Mouse (Mus musculus) brain, adult 2 months (tissue): ENCODE results near the gene Birc5.

ENCODE experiments used
- DNase-seq: peaks from one replicate; pipeline ENCODE4 v3.0.0; 2011; ENCODE audit warnings: low read depth, low spot score

Gene Birc5

DNA sequence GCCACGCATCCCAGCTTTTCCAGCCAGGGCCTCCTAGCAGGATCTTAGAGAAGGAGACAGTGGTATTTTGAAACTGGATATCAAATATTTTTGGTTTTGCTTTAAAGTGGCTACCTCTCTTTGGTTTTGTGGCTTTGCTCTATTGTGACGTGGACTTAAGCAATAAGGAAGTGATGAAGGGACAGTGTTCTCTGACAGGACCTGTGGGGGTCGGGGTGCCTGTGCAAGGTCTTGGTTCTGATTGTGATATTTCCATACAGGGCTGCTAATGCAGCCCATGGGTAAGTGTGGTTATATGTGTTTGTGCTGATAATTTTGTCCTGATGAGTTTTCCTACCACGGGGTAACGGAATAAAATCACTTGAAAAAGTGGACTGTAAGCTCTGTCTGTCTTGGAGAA, 6.3 kb downstream of the Birc5 start:
- no peak for DNase-seq

DNA sequence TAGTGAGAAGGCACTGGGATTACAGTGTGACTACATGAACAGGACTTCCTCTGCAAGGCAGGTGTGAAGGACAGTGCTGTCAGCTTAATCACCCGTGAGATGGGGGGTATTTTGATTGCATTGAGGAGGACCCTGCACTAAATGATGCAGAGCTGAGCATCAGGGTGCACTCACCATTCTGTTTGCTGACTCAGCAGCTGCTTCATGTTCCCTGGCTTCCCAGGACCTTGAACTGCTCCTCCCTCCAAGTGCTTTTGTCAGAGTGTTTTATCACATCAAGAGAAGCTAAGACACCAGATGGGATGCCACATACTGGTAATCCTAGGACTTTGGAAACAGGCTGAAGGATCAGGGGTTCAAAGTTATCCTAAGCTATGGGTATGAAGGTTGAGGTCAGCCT, 6.9 kb downstream of the Birc5 start:
- no peak for DNase-seq

DNA sequence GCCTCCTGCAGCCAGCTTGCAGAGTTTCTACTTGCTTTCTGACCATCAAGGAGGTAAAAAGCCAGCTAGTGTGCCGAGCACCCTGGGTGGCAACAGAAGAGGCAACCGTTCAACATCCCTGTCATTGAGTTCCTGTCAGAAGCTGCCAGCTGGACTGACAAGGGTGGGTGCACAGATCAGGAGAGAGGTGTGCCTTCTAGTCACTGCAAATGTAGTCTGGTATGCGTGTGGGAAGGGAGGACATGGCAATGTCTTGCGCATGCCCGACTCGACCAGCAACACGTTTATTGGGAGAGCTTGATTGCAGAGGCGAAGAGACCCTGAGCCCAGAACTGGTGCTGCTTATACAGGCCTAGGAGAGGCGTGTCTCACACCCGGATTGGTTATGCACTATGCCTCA, 8.4 kb downstream of the Birc5 start:
- no peak for DNase-seq

DNA sequence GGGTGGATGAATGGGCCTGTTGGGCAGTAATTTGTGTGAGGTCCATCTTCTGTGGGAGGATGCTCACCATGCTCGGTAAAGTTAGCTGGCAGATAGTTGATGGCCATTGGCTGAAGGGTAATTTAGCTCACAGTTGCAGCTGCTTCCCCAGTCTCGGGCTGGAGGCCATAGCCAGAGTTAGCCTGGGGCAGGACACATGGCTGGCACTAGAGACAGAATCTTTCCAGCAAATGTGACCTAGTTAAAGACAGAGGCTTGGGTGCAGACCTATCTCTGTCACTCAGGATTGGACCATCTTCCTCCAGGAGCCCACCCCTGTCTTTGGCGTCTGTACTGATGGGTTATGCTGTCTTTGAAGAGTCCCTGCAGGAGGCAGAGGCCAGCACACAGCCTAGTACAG, 9.3 kb downstream of the Birc5 start:
- DNase-seq: no peak

GRCm38 (mm10) chr11:117860601-117861000, 11.6 kb downstream of the Birc5 start, which contains the start of gene Tmem235:
Gene Tmem235 (plus strand): TSS chr11:117860752.
- DNase-seq: no peak

DNA sequence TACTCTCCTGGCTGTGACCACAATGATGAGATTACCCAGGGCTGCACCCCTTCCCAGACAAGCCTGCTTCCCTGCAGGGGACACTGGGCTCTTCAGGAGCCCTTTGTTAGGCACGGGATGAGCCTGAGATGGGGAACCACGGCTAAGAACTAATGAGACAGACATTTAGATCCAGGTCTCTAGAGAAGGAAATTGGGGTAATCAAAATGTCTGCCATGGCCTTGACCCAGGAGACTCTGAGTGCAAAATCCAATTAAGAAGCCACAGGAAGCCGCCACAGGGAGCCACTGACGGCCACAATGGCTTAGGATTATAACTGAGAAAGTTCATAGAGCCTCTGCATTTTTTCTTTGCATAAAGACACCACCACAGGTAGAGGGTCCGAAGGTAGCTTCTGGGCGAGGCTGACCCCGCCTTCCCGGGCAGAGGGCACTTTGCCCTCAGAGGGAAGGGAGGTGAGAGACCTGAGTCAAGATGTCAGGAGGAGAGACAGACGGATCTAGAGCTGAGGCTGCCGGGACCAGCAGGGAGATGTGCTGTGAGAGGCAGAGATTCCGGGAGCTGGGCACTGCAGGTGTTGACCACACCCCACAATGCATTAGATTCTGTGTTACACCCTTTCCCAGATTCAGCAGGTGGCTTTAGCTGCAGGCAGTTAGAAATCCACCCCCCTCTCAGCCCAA, 14.3 kb downstream of the Birc5 start:
- DNase-seq: no peak

DNA sequence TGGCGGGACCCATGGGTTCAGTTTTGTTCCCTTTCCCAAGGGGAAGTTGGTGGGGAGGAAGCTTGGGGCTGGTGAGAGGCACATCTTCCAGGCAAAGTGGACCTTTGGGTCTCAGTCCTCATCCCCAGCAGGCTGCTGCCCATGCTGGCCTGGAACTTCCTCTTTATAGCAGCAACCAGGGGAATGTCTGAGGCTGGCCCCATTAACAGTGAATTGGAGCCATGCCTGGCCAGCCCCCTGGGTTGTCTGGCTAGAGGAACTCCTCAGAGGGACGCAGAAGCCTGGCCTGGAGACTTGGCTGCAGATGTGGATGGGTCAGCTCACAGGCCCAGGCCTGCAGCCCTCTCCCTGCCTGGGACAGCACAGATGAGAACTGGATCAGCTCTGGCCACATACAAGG, 15.8 kb downstream of the Birc5 start:
- DNase-seq: no peak

GRCm38 (mm10) chr11:117865988-117866387, 16.9 kb downstream of the Birc5 start:
- DNase-seq: no peak

DNA sequence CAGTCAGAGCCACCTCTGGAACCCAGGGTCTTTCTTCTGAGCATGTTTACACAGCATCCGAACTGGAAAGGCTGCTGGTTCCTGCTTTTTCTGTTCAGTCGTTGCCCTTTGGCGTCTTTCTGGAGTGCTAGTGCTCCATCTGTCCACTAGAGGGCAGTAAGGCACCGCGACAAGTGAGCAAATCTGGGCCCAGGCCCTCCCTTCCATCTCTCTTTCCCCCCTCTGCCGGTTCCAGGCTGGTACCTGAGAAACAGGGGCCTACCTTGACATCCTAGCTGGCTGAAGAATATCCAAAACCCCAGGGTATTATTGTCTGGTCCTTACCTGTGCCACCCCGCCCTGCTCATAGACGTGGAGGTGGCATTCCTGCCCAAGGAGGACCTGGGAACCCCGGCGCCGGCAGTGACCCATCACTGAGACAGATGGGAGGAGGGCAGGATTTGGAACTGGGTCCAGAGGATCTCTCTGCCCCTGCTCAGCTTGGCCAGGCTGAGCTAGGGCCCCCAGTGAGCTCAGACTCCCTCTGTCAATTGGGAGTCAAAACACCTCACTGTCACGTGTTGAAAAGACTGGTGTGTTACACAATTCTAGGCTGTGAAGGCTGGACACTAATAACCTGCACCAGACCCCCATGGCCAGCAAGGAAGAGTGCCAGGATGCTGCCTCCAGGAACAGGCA, 21.8 kb downstream of the Birc5 start:
- DNase-seq: peak; percentile 92

DNA sequence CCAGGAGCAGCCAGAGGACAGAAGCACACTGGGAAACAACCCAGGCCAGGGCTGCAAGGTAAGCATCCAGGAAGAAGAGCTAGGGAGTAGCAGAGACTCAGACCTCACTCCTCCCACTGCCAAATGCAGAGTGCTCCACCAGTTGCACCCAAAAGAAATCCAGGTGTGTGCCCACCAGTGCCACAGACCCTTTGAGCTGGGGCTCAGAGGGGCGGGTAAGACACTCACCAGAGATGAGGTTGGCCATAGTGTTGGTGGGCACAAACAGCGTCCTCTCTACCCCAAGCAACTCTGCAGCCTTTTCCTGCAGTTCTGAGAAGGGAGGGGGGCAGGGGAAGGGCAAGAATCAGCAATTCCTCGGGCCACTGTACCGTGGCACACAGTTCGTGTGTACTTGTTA, 22.3 kb downstream of the Birc5 start:
- no peak for DNase-seq

GRCm38 (mm10) chr11:117871911-117872584, 23.0 kb downstream of the Birc5 start:
- DNase-seq: no peak

GRCm38 (mm10) chr11:117872861-117873608, 24.0 kb downstream of the Birc5 start, which contains the start of gene Tha1:
Gene Tha1 (minus strand): TSS chr11:117873481.
- DNase-seq: peak; percentile 93

DNA sequence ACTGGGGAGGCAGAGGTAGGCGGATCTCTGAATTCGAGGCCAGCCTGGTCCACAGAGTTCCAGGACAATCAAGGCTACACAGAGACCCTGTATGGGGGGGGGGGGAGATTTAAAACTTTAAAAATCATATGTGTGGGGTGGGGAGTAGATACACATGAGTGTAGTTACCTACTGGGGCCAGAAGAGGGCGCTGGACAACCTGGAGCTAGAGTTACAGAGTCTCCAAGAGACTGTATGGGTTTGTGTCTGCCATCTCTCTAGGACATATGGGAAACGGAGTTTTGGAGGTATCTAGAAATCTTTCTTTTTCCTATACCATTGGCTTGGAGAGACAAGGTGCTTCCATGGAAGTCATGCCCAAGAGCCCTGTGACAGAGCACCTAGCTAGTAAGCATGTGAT, 25.4 kb downstream of the Birc5 start:
- no peak for DNase-seq

- DNase-seq: no peak
Observed at GRCm38 (mm10) chr11:117875681-117876080, 26.6 kb downstream of the Birc5 start.

DNA sequence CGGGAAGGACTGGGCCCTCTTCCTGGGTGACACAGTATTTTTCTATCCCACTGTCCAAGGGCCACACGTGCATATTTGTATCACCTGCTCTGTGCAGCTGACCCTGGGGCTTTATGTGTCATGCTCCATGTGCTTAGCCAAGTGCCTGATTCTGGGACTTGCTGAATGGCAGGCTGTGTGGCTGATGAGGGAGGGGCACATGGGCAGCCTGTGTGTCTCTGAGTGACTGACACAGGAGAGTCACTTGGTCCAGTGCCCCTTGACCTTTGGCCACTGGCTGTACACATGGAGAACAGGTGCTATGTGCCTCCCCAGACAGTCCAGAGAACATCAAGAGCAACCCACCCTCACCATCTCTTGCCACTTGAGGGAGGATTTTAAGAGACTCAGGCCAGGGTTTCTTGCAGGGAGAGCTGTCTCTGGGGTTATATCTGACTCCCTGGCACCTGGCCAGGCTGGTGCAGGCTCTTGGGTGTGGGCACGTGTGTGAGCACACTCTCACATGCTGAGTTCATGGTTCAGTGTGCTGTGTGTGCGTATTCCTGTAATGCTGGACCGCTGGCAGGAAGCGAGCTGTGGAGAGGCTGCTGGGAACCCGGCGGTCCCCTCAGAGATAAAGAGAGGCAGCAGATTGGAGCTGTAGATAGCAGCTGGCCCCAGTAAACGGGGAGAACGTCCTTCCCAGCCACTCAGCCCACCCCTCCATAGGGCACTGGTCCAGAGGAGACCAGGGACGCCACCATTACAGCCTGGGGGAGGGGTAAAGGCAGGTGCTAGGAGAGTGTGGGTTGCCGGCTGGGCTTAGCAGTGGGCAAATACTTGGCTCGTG, 29.1 kb downstream of the Birc5 start:
- peak; percentile 57 for DNase-seq

DNA sequence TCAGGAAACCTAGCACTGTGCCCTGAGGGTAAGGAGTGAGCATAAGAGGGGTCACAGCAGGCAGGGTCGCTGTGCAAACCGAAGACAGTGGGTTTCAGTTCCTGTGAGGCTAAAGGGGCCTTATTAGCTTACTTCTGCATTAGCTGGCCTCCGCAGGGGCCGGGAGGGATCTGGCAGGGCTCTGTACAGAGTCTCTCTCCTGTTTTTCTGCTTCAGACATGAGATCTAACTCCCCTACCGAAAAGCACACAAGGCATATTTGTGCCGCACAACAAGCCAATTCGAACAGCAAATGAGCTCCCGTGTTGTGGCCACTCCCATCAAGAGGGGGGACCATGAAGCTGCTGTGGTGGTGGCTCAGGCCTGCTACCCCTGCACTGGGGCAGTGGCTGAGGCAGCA, 29.8 kb downstream of the Birc5 start:
- no peak for DNase-seq

- DNase-seq: no peak
Observed at GRCm38 (mm10) chr11:117879676-117880075, 30.6 kb downstream of the Birc5 start.

DNA sequence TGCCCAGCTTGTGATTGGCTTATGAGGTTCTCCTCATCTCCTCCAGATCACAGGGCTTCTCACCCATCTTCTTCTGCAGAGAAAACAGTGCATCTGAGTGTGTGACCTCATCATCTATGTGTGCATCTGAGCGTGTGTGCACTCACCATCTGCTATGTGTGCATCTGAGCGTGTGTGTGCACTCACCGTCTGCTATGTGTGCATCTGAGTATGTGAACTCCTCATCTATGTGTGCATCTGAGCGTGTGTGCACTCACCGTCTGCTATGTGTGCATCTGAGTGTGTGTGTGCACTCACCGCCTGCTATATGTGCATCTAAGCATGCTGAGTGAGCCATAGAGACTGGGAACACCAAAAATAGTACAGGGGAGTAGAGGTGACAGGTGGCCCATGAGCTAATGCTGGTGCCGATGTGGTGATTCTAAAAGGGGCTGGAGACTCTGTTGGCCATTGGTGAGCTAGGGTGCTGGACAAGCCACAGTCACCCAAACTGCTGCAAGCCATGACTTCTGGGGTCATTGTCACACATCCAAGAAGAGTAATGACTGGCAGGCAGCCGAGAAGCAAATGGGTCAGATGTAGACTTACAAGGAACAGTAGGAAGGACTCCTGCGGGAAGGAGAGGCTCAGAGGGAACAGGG, 31.4 kb downstream of the Birc5 start:
- DNase-seq: peak; percentile 67

DNA sequence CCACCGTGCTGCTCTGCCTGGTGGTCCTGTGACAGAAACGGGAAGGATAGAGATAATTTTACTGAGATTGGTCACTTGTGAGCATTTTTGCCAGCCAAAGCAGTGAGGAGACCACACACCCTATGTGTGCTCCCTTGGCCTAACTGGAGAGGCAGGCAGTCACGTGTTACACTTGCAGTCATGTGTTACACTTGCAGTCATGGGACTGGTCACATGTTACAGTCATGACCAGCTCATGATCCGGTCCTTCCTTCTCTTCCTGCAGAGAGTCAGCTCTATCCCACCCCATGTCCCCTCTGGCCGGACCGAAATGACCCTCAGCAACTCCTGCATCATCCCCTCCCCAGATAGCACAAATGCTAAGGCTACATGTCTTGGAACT, 31.9 kb downstream of the Birc5 start:
- no peak for DNase-seq

- DNase-seq: no peak
Observed at GRCm38 (mm10) chr11:117881787-117882186, 32.7 kb downstream of the Birc5 start.

- no peak for DNase-seq
Observed at GRCm38 (mm10) chr11:117882208-117882607, 33.2 kb downstream of the Birc5 start.
